Mouse (Mus musculus): ENCODE measurements around the gene Scaf8. TPM values are rescaled to one million over a fixed set of nuclear protein-coding genes. Genes with fewer than 3 reads are reported as not detected.

Gene Scaf8
- total and polyA plus RNA-seq, 3 experiments: 15.6 to 31.4 (median 28.1) TPM

DNA sequence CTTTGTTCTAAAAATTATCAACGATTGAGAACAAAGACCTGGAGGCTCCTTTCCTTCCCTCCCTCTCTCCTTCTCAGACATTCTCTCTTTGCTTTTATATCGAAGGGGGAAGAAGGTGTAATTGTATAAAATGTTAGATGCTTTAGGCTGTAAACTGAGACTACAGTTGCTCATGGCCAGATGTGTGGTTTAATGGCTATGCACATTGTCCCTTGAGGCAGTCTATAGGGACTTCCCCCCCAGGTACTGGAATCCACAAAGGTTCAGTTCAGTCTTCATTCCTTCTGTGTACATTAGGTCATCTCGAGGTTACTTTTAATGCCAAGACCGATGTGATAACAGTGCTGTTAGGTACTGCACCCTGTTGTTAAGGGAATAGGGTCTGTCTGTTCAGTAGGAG is 89.1 kb downstream of the Scaf8 start:
- no peak overlapping the region for H3K27ac ChIP-seq
- 71% methylated on average over 4 of the region's 4 CpGs for WGBS
- no peak overlapping the region for H3K4me3 ChIP-seq
- intact Hi-C loops (cut with DNase I): no loop called here
- DNase-seq: no peak
- H3K27me3 ChIP-seq (ENCODE audit: control insufficient read depth, insufficient read depth, low read length): no peaks in the 10 kb centered on the region
- peaks cover 9% of the 10 kb centered on the region for H3K4me1 ChIP-seq (ENCODE audit: control insufficient read depth, insufficient read depth, low read length)
- no peaks in the 10 kb centered on the region for H3K79me2 ChIP-seq (replicated peaks; ENCODE audit: control insufficient read depth, insufficient read depth, low read length)
- TF ChIP-seq CTCF (IDR thresholded peaks at IDR 0.05) (no peak), POLR2A (IDR thresholded peaks at IDR 0.05; ENCODE audit: insufficient read depth, low read depth, low read length) (no peak), EP300 (IDR thresholded peaks at IDR 0.05; ENCODE audit: insufficient read depth, low read depth, low read length) (no peak)
- H3K36me3 ChIP-seq (ENCODE audit: control insufficient read depth, insufficient read depth, low read length): peaks cover 18% of the 10 kb centered on the region
- no peak overlapping the region for H3K9ac ChIP-seq (ENCODE audit: low read depth, low read length)

DNA sequence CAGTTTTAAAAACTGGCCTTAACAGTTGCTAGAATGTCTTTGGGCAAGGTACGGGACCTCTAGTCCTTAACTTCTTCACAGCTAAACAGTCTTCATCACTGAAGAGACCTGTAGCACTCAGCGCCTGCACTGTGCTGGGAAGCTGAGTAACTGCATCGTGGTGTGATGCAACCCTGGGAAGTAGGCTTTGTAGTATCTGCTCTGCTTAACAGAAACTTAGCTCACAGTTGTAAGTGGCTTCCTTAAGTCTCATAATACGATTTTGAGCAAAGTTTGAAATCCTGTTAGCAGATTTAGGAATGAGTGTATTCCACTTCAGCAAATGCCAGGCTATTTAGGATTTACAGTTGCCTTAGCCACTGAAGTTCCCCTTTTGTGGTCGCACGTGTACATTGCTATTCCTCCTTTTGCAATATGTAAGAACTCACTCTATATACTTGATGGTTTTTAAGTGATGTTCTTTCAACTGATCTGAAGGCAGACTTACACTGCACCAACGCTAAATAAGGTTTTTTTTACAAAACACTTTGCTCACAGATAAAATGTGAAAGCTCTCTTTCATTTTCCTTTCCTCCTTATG is 90.1 kb downstream of the Scaf8 start:
- Histone ChIP-seq H3K4me3 (no peak overlapping the region), H3K4me1 (ENCODE audit: control insufficient read depth, insufficient read depth, low read length) (peaks cover 9% of the 10 kb centered on the region), H3K27ac (no peak overlapping the region), H3K79me2 (replicated peaks; ENCODE audit: control insufficient read depth, insufficient read depth, low read length) (no peaks in the 10 kb centered on the region), H3K9ac (ENCODE audit: low read depth, low read length) (no peak overlapping the region), H3K36me3 (ENCODE audit: control insufficient read depth, insufficient read depth, low read length) (peaks cover 18% of the 10 kb centered on the region), H3K27me3 (ENCODE audit: control insufficient read depth, insufficient read depth, low read length) (no peaks in the 10 kb centered on the region)
- intact Hi-C loops (cut with DNase I): no loop called here
- no peak for DNase-seq
- TF ChIP-seq CTCF (IDR thresholded peaks at IDR 0.05) (no peak), EP300 (IDR thresholded peaks at IDR 0.05; ENCODE audit: insufficient read depth, low read depth, low read length) (no peak), POLR2A (IDR thresholded peaks at IDR 0.05; ENCODE audit: insufficient read depth, low read depth, low read length) (no peak)
- WGBS: 83% methylated on average over 7 of the region's 7 CpGs

DNA sequence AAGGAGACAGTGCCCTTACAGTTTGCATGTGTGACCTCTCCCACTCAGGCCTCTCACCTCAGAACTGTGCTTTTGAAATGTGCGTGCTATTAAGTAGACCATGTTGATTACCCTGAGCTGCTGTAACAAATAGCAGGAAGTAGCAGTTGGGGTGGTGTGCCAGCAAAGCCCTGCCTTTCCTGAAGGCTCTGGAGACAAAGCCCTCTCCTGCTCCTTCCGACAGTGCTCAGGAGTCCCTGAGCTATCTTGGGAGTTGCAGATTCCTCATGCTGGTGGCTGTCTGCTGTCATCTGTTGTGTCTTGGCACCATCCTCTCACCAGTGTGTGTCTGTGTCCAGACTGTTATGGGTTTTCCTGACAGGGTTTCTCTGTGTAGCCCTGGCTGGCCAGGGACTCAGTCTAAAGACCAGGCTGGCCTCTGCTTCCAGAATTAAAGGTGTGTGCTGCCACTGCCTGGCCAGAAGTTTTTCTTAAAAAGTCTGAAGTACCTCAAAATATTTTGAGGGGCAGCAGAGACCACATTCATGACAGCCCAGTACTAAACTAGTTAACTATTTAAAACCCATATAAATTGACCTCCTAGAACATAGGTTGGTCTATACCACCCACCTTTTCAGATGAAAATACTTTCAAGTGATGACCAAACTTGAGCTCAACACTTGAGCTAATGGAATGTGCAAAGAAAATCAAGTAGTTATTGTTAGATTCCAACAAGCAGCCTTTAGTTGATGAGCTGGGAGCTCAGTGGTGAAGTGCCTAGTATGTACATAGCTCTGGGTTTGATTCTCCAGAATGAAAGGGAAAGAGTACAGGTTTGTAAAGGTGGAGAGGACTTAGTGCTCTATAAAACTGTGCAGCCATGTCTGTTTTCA is 92.0 kb downstream of the Scaf8 start:
- Histone ChIP-seq H3K9ac (ENCODE audit: low read depth, low read length) (no peak overlapping the region), H3K27ac (peak overlapping the region; percentile 29), H3K79me2 (replicated peaks; ENCODE audit: control insufficient read depth, insufficient read depth, low read length) (peaks cover 1% of the 10 kb centered on the region; the same call in 1 of the 2 replicates), H3K27me3 (ENCODE audit: control insufficient read depth, insufficient read depth, low read length) (no peaks in the 10 kb centered on the region), H3K4me1 (ENCODE audit: control insufficient read depth, insufficient read depth, low read length) (peaks cover 9% of the 10 kb centered on the region), H3K4me3 (no peak overlapping the region), H3K36me3 (ENCODE audit: control insufficient read depth, insufficient read depth, low read length) (peaks cover 18% of the 10 kb centered on the region)
- DNase-seq: peak; percentile 33 to 39
- 30% methylated on average over 2 of the region's 2 CpGs for WGBS
- TF ChIP-seq POLR2A (IDR thresholded peaks at IDR 0.05; ENCODE audit: insufficient read depth, low read depth, low read length): no peak
- TF ChIP-seq EP300 (IDR thresholded peaks at IDR 0.05; ENCODE audit: insufficient read depth, low read depth, low read length): peak; percentile 60; the same call in 1 of the 2 replicates
- TF ChIP-seq CTCF (IDR thresholded peaks at IDR 0.05): 0 out of 2 replicates have a peak, but pooled peaks have one; percentile 5
- intact Hi-C loops (cut with DNase I): no loop called here

DNA sequence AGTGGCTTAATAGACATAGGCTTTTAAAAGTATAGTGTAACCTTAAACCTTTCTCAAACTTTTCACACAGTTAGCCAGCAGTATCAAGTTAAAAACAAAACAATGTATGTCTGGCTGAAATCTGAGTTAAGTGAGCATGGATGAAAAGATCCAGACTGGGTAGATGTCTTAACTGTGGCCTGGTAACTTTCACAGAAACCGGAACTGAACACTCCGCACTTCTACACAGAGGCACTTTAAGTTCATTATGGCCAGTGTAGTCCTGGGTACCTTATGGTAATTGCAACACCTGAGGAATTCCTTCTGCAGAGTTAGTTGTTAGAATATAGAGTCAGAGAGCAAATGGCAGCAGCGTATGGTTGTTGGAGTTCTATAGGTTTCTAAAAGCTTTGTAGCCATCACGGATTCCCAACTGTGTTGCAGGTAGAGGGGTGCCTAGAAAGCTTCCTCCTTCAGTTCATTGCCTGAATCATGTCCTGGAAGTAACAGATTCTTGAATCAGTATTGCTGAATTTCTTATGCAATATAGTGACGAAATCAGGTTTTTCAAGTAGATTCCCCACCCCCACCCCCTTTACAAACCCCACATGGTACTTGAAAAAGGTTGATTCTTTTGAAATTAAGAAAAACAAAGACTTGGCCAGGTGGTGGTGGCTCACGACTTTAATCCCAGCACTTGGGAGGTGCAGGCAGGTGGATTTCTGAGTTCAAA is 92.9 kb downstream of the Scaf8 start:
- Histone ChIP-seq H3K4me3 (no peak overlapping the region), H3K27ac (no peak overlapping the region; the same call in 1 of the 2 replicates), H3K9ac (ENCODE audit: low read depth, low read length) (no peak overlapping the region), H3K4me1 (ENCODE audit: control insufficient read depth, insufficient read depth, low read length) (peaks cover 9% of the 10 kb centered on the region), H3K36me3 (ENCODE audit: control insufficient read depth, insufficient read depth, low read length) (peaks cover 18% of the 10 kb centered on the region), H3K79me2 (replicated peaks; ENCODE audit: control insufficient read depth, insufficient read depth, low read length) (peaks cover 1% of the 10 kb centered on the region; the same call in 1 of the 2 replicates), H3K27me3 (ENCODE audit: control insufficient read depth, insufficient read depth, low read length) (no peaks in the 10 kb centered on the region)
- TF ChIP-seq EP300 (IDR thresholded peaks at IDR 0.05; ENCODE audit: insufficient read depth, low read depth, low read length) (no peak), CTCF (IDR thresholded peaks at IDR 0.05) (no peak), POLR2A (IDR thresholded peaks at IDR 0.05; ENCODE audit: insufficient read depth, low read depth, low read length) (no peak)
- intact Hi-C loops (cut with DNase I): no loop called here
- 84% methylated on average over 6 of the region's 6 CpGs for WGBS
- DNase-seq: no peak

DNA sequence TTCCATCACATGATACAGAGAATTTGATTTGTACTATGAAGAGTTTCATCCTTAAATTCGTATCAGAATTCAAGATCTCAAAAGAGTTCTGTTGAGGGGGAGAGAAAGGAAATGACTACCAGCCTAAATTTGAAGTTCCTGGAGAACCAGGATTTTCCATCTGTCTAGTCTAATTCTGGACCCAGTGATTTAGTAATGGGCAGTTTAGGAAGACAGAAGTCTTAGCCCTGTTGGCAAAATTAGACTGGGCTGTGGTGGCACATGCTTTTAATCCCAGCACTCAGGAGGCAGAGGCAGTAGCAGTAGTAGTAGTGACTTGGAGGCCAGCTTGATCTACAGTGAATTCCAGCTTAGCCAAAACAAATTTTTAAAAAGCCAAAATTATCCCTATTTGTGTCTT is 93.7 kb downstream of the Scaf8 start:
- H3K9ac ChIP-seq (ENCODE audit: low read depth, low read length): no peak overlapping the region
- peaks cover 18% of the 10 kb centered on the region for H3K36me3 ChIP-seq (ENCODE audit: control insufficient read depth, insufficient read depth, low read length)
- no peak overlapping the region for H3K4me3 ChIP-seq
- intact Hi-C loops (cut with DNase I): no loop called here
- TF ChIP-seq EP300 (IDR thresholded peaks at IDR 0.05; ENCODE audit: insufficient read depth, low read depth, low read length) (no peak), CTCF (IDR thresholded peaks at IDR 0.05) (no peak), POLR2A (IDR thresholded peaks at IDR 0.05; ENCODE audit: insufficient read depth, low read depth, low read length) (no peak)
- DNase-seq: no peak
- 29% methylated on average over 1 of the region's 1 CpGs for WGBS
- H3K4me1 ChIP-seq (ENCODE audit: control insufficient read depth, insufficient read depth, low read length): peaks cover 9% of the 10 kb centered on the region
- H3K79me2 ChIP-seq (replicated peaks; ENCODE audit: control insufficient read depth, insufficient read depth, low read length): peaks cover 1% of the 10 kb centered on the region; the same call in 1 of the 2 replicates
- H3K27ac ChIP-seq: peak overlapping the region; percentile 27
- no peaks in the 10 kb centered on the region for H3K27me3 ChIP-seq (ENCODE audit: control insufficient read depth, insufficient read depth, low read length)

Measured in heart, adult 2 months (tissue).